Mouse (Mus musculus): ENCODE data around the gene Hmgcl.
"Not testable (repeated sequence)": the region's sequence is repeated elsewhere in the genome, so short reads cannot be mapped to it uniquely, and the experiment has no call there.

The Hmgcl gene

GRCm38 (mm10) chr4:135926861-135927260, 19.4 kb upstream of the Hmgcl start:
- DNase-seq (ENCODE audit: low spot score in 2 of 2): no peak

DNA sequence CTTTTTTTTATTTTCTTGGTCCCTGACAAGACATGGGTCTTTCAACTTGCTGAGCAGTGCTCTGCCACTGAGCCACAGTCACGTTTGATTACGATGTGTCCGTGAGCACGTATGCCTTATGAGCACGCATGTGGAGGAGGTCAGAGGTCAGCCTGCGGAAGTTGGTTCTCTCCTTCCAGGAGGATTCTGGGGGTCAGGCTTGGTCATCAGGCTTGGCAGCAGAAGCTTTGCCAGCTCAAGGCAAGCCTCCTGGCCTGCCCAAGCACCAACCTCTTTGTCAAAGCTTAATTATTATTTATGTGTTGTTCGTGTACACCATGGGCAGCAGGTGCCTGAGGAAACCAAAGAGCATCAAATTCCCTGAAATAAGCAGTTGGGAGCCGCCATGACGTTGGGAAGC, 17.9 kb upstream of the Hmgcl start:
- DNase-seq (ENCODE audit: low spot score in 2 of 2): no peak

GRCm38 (mm10) chr4:135929405-135929804, 16.8 kb upstream of the Hmgcl start:
- no peak for DNase-seq (ENCODE audit: low spot score in 2 of 2)

GRCm38 (mm10) chr4:135929828-135930227, 16.4 kb upstream of the Hmgcl start:
- no peak for DNase-seq (ENCODE audit: low spot score in 2 of 2)

GRCm38 (mm10) chr4:135930239-135930638, 16.0 kb upstream of the Hmgcl start:
- DNase-seq (ENCODE audit: low spot score in 2 of 2): no peak

GRCm38 (mm10) chr4:135931832-135932231, 14.4 kb upstream of the Hmgcl start:
- no peak for DNase-seq (ENCODE audit: low spot score in 2 of 2)

- no peak for DNase-seq (ENCODE audit: low spot score in 2 of 2)
Observed at GRCm38 (mm10) chr4:135934708-135935500, 11.3 kb upstream of the Hmgcl start.

DNA sequence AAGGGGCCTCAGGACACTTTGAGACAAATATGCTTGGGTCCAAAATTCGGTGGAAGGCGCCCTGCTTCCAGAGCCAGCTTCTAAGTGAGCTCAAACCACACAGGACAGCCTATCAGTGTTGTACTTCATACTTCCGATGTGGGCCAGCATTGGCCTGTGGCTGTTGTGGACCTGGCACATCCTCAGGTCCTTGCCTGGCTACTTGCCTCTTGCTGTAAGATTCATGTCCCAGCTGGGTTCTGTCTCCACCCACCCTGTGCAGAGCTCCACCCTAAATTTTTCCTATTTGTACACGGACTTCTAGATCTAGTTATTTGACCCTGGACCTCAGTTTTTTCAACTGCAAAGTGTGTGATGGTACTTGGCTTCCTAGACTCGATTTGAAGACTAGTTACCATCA, 10.7 kb upstream of the Hmgcl start:
- DNase-seq (ENCODE audit: low spot score in 2 of 2): no peak

DNA sequence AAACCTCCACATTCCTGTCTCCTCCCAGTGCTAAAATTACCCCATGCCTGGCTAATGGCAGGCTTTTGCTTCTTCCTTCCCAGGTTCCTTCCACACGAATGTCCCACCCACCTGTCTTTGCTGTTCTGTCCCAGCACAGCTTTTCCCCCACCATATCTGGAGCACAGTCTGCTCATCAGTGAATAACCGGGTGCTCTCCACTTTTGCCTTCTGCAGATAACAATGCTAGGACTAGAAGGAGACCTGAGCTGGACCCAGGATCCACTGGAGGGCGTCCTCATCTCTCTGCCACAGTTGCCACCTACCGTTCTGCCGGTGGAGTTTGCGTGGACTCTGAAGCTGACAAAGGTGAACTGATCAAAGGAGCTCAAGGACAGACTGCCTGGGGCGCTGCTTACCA, 7.4 kb upstream of the Hmgcl start:
- DNase-seq (ENCODE audit: low spot score in 2 of 2): no peak

DNA sequence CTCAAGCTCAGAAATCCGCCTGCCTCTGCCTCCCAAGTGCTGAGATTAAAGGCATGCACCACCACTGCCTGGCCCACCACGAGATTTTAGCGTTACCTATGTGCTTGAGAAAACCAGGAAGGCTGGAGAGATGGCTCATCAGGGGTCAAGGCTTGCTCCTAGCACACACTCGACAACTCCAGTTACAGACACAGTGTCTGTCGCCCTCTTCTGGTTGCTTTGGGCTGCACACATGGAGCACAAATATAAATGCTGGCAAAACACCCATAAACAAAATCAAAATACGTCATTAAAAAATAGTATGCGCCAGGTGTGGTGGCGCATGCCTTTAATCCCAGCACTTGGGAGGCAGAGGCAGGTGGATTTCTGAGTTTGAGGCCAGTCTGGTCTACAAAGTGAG, 5.2 kb upstream of the Hmgcl start:
- not testable (repeated sequence) for DNase-seq (ENCODE audit: low spot score in 2 of 2)

- no peak for DNase-seq (ENCODE audit: low spot score in 2 of 2)
Observed at GRCm38 (mm10) chr4:135942193-135942592, 4.1 kb upstream of the Hmgcl start.

- DNase-seq (ENCODE audit: low spot score in 2 of 2): no peak
Observed at GRCm38 (mm10) chr4:135943389-135943788, 2.9 kb upstream of the Hmgcl start.

GRCm38 (mm10) chr4:135945706-135946105, 542 bp upstream of the Hmgcl start:
- no peak for DNase-seq (ENCODE audit: low spot score in 2 of 2)

DNA sequence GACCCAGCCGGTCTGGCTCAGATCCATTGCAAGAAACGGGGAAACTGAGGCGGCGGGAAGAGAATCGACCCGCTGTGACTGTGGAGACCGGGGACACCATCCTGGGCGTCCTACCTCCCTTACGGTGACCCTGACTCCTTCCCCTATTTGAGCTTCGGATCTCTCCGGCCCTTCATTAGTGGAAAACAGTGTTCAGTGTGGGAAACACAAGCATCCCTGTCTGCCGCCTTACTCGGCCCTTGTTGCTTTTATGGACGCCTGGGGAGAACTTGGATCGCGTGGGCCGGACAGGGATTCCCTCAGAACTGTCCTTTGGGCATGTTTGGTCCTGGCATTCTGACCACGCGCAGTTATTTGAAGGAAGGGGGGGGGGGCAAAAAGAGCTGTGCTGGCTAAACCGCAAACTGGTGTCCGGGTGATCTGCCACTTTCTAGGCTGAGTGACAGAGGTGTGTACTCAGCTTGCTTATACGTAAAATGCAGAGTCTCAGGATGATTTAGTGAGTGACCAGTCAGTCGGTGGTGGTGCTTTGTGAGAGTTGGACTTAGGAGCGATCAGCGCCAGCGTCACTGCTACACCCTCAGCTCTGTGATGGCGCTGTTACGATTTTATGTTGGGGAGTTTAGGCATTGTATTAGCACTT, 532 bp downstream of the Hmgcl start:
- no peak for DNase-seq (ENCODE audit: low spot score in 2 of 2)

DNA sequence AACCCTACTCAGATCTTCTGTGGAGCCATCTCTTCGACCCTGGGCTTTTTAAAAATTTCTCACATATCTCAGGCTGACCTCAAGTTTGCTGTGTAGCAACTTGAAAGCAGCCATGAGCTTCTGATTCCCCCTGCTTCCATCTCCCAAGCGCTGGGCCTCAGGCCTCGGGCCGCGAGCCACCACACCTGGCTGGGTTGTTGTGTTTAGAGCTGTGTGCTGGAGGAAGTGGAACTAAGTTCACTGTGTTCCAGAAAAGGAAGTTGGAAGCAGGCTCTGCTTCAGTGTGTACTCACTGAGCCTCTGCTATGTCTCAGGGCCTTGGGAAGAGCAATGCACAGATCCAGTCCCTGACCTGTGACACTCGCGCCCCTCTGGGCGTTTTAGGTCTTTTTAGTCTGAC, 1.9 kb downstream of the Hmgcl start:
- no peak for DNase-seq (ENCODE audit: low spot score in 2 of 2)

DNA sequence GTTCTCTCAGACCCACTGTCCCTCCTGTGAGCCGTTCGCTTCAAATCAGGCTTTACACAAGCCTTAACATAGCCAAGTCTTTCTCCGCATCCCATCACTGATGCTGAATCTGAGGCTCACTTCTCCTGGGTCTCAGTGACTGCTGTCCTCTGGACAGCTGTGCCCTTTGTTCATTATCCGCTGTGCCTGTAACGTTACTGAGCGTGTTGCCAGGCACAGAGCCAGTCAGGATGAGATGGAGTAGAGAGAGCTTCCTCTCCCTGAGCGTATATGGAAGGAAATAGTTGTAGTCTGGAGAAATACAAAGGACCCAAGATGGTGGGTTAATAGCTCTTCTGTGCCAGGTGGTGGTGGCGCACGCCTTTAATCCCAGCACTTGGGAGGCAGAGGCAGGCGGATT, 3.2 kb downstream of the Hmgcl start:
- no peak for DNase-seq (ENCODE audit: low spot score in 2 of 2)

GRCm38 (mm10) chr4:135949911-135950310, 3.7 kb downstream of the Hmgcl start:
- DNase-seq (ENCODE audit: low spot score in 2 of 2): no peak

- no peak for DNase-seq (ENCODE audit: low spot score in 2 of 2)
Observed at GRCm38 (mm10) chr4:135950365-135950764, 4.1 kb downstream of the Hmgcl start.

- DNase-seq (ENCODE audit: low spot score in 2 of 2): no peak
Observed at GRCm38 (mm10) chr4:135951505-135951904, 5.3 kb downstream of the Hmgcl start.

DNA sequence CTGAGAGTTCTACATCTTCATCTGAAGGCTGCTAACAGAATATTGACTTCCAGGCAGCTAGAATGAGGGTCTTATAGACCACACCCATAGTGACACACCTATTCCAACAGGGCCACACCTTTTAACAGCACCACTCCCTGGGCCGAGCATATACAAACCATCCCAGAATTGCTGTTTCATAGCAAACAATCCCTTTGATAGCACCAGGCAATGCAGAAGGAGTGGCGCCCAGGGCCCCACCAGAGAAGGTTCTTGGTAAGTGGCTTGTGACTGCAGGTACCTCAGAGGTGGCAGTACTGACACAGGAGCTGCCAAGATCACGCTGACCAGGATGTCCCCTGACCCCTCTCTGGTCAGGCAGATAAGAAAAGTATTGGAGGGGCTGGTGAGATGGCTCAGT, 6.9 kb downstream of the Hmgcl start:
- DNase-seq (ENCODE audit: low spot score in 2 of 2): no peak

GRCm38 (mm10) chr4:135954241-135954640, 8.0 kb downstream of the Hmgcl start:
- no peak for DNase-seq (ENCODE audit: low spot score in 2 of 2)

GRCm38 (mm10) chr4:135955886-135956285, 9.6 kb downstream of the Hmgcl start:
- DNase-seq (ENCODE audit: low spot score in 2 of 2): no peak

DNA sequence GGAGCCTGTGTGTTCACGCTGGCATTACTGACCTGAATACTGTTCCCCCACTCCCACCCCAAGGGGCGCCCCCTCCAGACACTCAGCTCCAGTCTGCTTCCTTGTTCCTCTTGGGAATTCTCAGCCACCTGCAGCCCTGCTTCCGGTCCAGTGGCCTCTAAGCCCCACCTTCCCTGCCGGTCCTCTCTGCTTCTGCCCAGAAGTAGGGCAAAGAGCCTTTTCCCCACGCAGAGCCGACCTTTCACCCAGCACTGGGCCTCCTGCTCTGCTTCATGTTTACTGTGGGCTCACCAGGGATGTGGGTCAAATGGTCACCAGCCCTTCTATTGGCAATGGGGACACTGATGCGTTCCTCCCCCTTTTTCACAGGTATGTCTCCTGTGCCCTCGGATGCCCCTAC, 12.1 kb downstream of the Hmgcl start:
- no peak for DNase-seq (ENCODE audit: low spot score in 2 of 2)

All from right cerebral cortex, postnatal 36 days (tissue).